Mouse (Mus musculus) hindbrain, embryonic 13.5 days (tissue): ENCODE results near the gene Nostrin. TPM values are rescaled to one million over a fixed set of nuclear protein-coding genes. Genes with fewer than 3 reads are reported as not detected.
A peak's percentile ranks its signal among the peaks of the same experiment; 100 is the strongest.

Source experiments
- ATAC-seq: fragments of 200-750 bp; cut with Nextera tagmentation; 2 replicates; pipeline ENCODE4 v1.8.0; 2017; ENCODE audit warnings: moderate TSS enrichment; ENCODE audit not compliant: low FRiP score
- H3K27ac ChIP-seq: fragments of 300-500 bp; sonication (generic); 2 replicates; pipeline ENCODE4 v1.5.1; 2015; ENCODE audit warnings: inconsistent platforms, mild to moderate bottlenecking, moderate library complexity
- H3K27me3 ChIP-seq: fragments of 300-500 bp; sonication (generic); 2 replicates; pipeline ENCODE4 v1.6.1; 2015; ENCODE audit warnings: mild to moderate bottlenecking, inconsistent platforms
- H3K36me3 ChIP-seq: fragments of 300-500 bp; sonication (generic); 2 replicates; pipeline ENCODE4 v1.6.1; 2015; ENCODE audit warnings: mild to moderate bottlenecking, inconsistent platforms
- H3K4me1 ChIP-seq: fragments of 300-500 bp; sonication (generic); replicated peaks from 2 replicates; pipeline ENCODE4 v1.6.1; 2015; ENCODE audit warnings: inconsistent platforms
- H3K4me2 ChIP-seq: fragments of 300-500 bp; sonication (generic); 2 replicates; pipeline ENCODE4 v1.6.1; 2015; ENCODE audit warnings: inconsistent platforms, mild to moderate bottlenecking, moderate library complexity
- H3K4me3 ChIP-seq: fragments of 300-500 bp; sonication (generic); 2 replicates; pipeline ENCODE4 v1.5.1; 2015; ENCODE audit warnings: mild to moderate bottlenecking, inconsistent platforms
- H3K9ac ChIP-seq: fragments of 300-500 bp; sonication (generic); 2 replicates; pipeline ENCODE4 v1.6.1; 2015; ENCODE audit warnings: mild to moderate bottlenecking, inconsistent platforms
- H3K9me3 ChIP-seq: fragments of 300-500 bp; sonication (generic); 2 replicates; pipeline ENCODE4 v1.6.1; 2016; ENCODE audit warnings: inconsistent platforms
- WGBS: fragments of 180-500 bp; shearing (Covaris S2); methylation state at CpG from one replicate; pipeline ENCODE4 v1.1.7; 2015; 5-methylcytosine and 5-hydroxymethylcytosine counted together
- polyA plus RNA-seq: library from polyadenylated mRNA; unstranded; fragments of >200 nt; fragmentation: Nextera tagmentation; extraction: Ambion mirVana; gene quantifications from 2 replicates; pipeline ENCODE4 v1.2.1, GENCODE M21; 2015

Nostrin gene
- polyA plus RNA-seq, 1 experiment from 2014 or later, result 0.71 TPM

DNA sequence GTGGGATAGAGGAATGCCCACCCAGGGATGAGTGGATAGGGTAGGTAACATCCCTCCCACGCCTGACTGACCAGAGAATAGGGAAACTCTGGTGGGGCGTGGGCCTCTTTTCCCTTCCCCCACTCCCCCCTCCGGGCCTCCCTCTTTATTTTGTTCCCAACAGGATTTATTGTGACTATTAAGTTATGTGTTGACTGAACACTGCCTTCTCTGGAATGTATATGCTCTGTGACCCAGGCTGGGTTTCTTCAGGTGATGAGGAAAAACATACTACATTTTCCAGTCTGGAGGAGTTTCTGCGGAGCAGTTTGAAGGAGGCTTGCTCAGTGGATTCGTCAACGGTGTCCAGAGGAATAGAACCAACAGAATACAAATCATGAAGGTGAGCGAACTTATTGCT, 75.2 kb downstream of the Nostrin start, which contains the start of gene G6pc2:
TSS of gene G6pc2 (plus strand) at position 301 of the 400 bp plus-strand sequence.
- no peaks in the 10 kb centered on the region for H3K9me3 ChIP-seq
- H3K27ac ChIP-seq, result no peak within 1 kb of the TSS
- WGBS, result 87% methylated on average over 7 of the region's 7 CpGs
- no peaks in the 10 kb centered on the region for H3K27me3 ChIP-seq
- peaks cover 8% of the 10 kb centered on the region; the same call in 1 of the 2 replicates for H3K4me1 ChIP-seq
- H3K4me2 ChIP-seq, result no peak within 1 kb of the TSS
- H3K36me3 ChIP-seq, result no peaks in the 10 kb centered on the region
- no peak within 1 kb of the TSS for H3K4me3 ChIP-seq
- H3K9ac ChIP-seq, result no peak within 1 kb of the TSS
- no peak for ATAC-seq

- no peaks in the 10 kb centered on the region for H3K36me3 ChIP-seq
- ATAC-seq, result no peak
- 77% methylated on average over 10 of the region's 10 CpGs for WGBS
- no peaks in the 10 kb centered on the region for H3K27me3 ChIP-seq
- H3K4me2 ChIP-seq, result no peak overlapping the region
- no peak overlapping the region for H3K9ac ChIP-seq
- H3K4me3 ChIP-seq, result no peak overlapping the region
- H3K4me1 ChIP-seq, result peaks cover 11% of the 10 kb centered on the region; the same call in 1 of the 2 replicates
- H3K27ac ChIP-seq, result no peak overlapping the region
- no peaks in the 10 kb centered on the region for H3K9me3 ChIP-seq
Measured at GRCm38 (mm10) chr2:69212652-69213051, 77.1 kb downstream of the Nostrin start.

GRCm38 (mm10) chr2:69215242-69215641, 79.6 kb downstream of the Nostrin start:
- WGBS, result 64% methylated on average over 7 of the region's 7 CpGs
- H3K9ac ChIP-seq, result no peak overlapping the region
- no peak overlapping the region for H3K4me3 ChIP-seq
- H3K36me3 ChIP-seq, result no peaks in the 10 kb centered on the region
- H3K4me1 ChIP-seq, result peaks cover 16% of the 10 kb centered on the region; the same call in 1 of the 2 replicates
- H3K4me2 ChIP-seq, result no peak overlapping the region
- H3K27ac ChIP-seq, result no peak overlapping the region
- H3K9me3 ChIP-seq, result no peaks in the 10 kb centered on the region
- no peaks in the 10 kb centered on the region for H3K27me3 ChIP-seq
- ATAC-seq, result no peak

DNA sequence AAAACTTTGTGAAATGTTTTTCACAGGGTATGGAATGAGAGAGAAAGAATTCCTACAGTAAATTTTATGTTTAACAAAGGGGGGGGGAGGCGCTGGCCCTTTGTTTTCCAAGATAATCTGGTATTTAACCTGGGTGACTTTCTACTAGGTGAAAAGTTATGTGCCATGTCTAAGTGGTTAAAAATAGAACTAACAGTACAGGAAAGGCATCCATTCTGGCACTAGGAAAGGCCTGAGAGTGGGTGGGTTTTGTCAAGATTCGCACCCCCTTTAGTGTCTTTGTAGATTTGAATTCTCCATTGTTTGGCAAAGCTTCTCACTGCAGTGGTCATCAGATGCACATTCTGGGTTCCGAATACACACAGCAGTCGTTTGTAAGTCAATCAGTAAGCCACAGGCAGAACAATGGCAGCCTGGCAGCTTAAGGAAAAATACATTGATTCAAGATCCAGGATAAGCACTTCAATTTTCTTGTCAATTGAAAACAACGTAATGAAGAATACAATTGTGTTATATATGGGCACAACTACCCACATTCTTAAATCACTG, 86.3 kb downstream of the Nostrin start:
- H3K4me3 ChIP-seq, result no peak overlapping the region

GRCm38 (mm10) chr2:69222815-69223214, 87.2 kb downstream of the Nostrin start:
- H3K36me3 ChIP-seq, result no peaks in the 10 kb centered on the region
- no peak overlapping the region for H3K4me2 ChIP-seq
- no peak overlapping the region for H3K4me3 ChIP-seq
- peaks cover 8% of the 10 kb centered on the region for H3K4me1 ChIP-seq
- ATAC-seq, result no peak
- no peak overlapping the region for H3K27ac ChIP-seq
- H3K9ac ChIP-seq, result no peak overlapping the region
- 57% methylated on average over 10 of the region's 10 CpGs for WGBS
- no peaks in the 10 kb centered on the region for H3K27me3 ChIP-seq
- H3K9me3 ChIP-seq, result no peaks in the 10 kb centered on the region

More for the DNA sequence above, 86.3 kb downstream of the Nostrin start:
- no peak overlapping the region for H3K4me2 ChIP-seq
- ATAC-seq, result no peak
- H3K27ac ChIP-seq, result no peak overlapping the region
- peaks cover 8% of the 10 kb centered on the region for H3K4me1 ChIP-seq
- 28% methylated on average over 5 of the region's 5 CpGs for WGBS
- H3K36me3 ChIP-seq, result no peaks in the 10 kb centered on the region
- H3K9me3 ChIP-seq, result no peaks in the 10 kb centered on the region
- H3K9ac ChIP-seq, result no peak overlapping the region
- H3K27me3 ChIP-seq, result no peaks in the 10 kb centered on the region

- no peak overlapping the region for H3K4me2 ChIP-seq
- no peak for ATAC-seq
- H3K4me3 ChIP-seq, result no peak overlapping the region
- 75% methylated on average over 2 of the region's 2 CpGs for WGBS
- H3K27me3 ChIP-seq, result no peaks in the 10 kb centered on the region
- H3K36me3 ChIP-seq, result no peaks in the 10 kb centered on the region
- H3K9me3 ChIP-seq, result no peaks in the 10 kb centered on the region
- peaks cover 10% of the 10 kb centered on the region for H3K4me1 ChIP-seq
- no peak overlapping the region for H3K27ac ChIP-seq
- no peak overlapping the region for H3K9ac ChIP-seq
Measured at GRCm38 (mm10) chr2:69224724-69225123, 89.1 kb downstream of the Nostrin start.

GRCm38 (mm10) chr2:69226876-69227275, 91.3 kb downstream of the Nostrin start:
- Histone ChIP-seq H3K4me2 (no peak overlapping the region), H3K36me3 (no peaks in the 10 kb centered on the region), H3K27ac (no peak overlapping the region), H3K27me3 (no peaks in the 10 kb centered on the region), H3K9ac (no peak overlapping the region), H3K4me1 (peaks cover 8% of the 10 kb centered on the region; the same call in 1 of the 2 replicates), H3K9me3 (no peaks in the 10 kb centered on the region), H3K4me3 (no peak overlapping the region)
- WGBS, result 86% methylated on average over 9 of the region's 9 CpGs
- ATAC-seq, result no peak

DNA sequence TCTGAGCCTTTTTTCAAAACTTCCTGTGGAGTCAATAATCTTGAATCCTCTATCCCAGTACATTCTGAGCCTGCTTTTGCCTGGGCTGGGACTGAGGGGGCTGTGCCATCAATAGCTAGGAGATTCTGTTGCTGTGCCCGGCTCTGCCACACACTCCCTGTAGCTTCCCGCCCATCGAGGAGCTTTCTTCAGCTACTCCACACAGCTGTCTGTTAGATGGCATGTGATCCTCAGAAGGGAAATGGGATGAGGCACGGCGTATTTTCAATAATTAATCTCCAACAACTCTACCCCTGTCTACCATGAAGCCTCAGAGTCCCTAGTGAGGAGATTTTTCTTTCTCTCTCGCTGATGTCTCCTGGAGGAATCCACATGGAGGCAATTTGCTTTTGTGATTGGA, 93.0 kb downstream of the Nostrin start:
- Histone ChIP-seq H3K27me3 (no peaks in the 10 kb centered on the region), H3K36me3 (no peaks in the 10 kb centered on the region), H3K4me3 (no peak overlapping the region), H3K4me2 (no peak overlapping the region), H3K27ac (peak overlapping the region; percentile 66; the same call in 1 of the 2 replicates), H3K4me1 (0 out of 2 replicates have a peak, but pooled peaks cover 6% of the 10 kb centered on the region), H3K9me3 (no peaks in the 10 kb centered on the region), H3K9ac (no peak overlapping the region)
- WGBS, result 57% methylated on average over 6 of the region's 6 CpGs
- peak; percentile 32; the same call in 1 of the 2 replicates for ATAC-seq

- Histone ChIP-seq H3K9me3 (no peaks in the 10 kb centered on the region), H3K27me3 (no peaks in the 10 kb centered on the region), H3K27ac (no peak overlapping the region), H3K9ac (no peak overlapping the region), H3K4me2 (no peak overlapping the region), H3K4me3 (no peak overlapping the region), H3K36me3 (no peaks in the 10 kb centered on the region), H3K4me1 (0 out of 2 replicates have a peak, but pooled peaks cover 6% of the 10 kb centered on the region)
- no peak for ATAC-seq
- WGBS, result 85% methylated on average over 2 of the region's 2 CpGs
Measured at GRCm38 (mm10) chr2:69230137-69230536, 94.5 kb downstream of the Nostrin start.

- Histone ChIP-seq H3K4me3 (no peak overlapping the region), H3K36me3 (no peaks in the 10 kb centered on the region), H3K4me2 (no peak overlapping the region), H3K9me3 (no peaks in the 10 kb centered on the region), H3K4me1 (0 out of 2 replicates have a peak, but pooled peaks cover 6% of the 10 kb centered on the region), H3K27me3 (no peaks in the 10 kb centered on the region), H3K9ac (no peak overlapping the region), H3K27ac (no peak overlapping the region)
- ATAC-seq, result no peak
Measured at GRCm38 (mm10) chr2:69232101-69232500, 96.5 kb downstream of the Nostrin start.

DNA sequence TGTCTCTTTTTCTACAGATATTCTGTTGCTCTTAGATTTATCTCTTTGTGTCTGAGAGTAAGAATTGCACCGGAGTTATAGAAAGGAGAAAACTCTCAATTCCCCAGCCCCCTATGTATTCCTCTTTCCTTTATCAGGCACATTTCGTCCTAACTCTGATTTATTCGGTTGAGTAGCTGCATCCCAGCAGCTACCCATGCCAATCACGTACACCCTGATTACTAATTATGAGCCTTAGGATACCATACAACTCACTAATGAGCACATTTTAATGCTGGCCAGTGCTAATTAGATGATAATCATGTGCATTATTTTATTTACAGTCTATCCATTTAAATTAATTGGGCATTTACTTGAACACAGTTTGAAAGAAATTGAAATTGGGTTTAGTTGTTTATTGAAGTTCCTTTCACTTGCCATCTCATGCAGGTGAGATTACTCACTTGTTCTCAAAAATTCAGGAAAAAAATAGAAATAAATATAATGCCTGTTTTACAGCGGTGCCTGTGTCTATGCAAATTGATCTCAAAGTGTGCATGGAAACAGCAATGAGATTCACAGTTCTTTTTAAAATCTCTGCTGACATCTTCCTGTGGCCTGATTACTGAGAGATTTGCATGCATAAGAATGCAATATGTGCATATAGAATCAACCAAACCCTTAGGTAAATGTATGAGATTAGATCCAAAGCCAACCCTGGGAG, 99.5 kb downstream of the Nostrin start:
- Histone ChIP-seq H3K36me3 (no peaks in the 10 kb centered on the region), H3K27me3 (no peaks in the 10 kb centered on the region), H3K4me2 (no peak overlapping the region), H3K4me1 (no peaks in the 10 kb centered on the region), H3K27ac (no peak overlapping the region), H3K9me3 (no peaks in the 10 kb centered on the region), H3K9ac (no peak overlapping the region), H3K4me3 (no peak overlapping the region)
- no peak for ATAC-seq
- WGBS, result 46% methylated on average over 5 of the region's 5 CpGs
